Mouse (Mus musculus): ENCODE measurements around the gene 2610528J11Rik.

GRCm38 (mm10) chr4:118526408-118527334, at the start of gene 2610528J11Rik:
- TF ChIP-seq CTCF (IDR thresholded peaks at IDR 0.05; ENCODE audit: control insufficient read depth, insufficient read depth, insufficient read length) (no peak), USF1 (IDR thresholded peaks at IDR 0.05; ENCODE audit: low read depth) (no peak), CEBPB (IDR thresholded peaks at IDR 0.05; ENCODE audit: low read depth) (no peak), MAX (IDR thresholded peaks at IDR 0.05) (no peak), MYOG (IDR thresholded peaks at IDR 0.05; ENCODE audit: control insufficient read depth, extremely low read depth, insufficient read length) (no peak), MYOD1 (IDR thresholded peaks at IDR 0.05; ENCODE audit: control insufficient read depth, insufficient read length, low read depth) (no peak), FOSL1 (IDR thresholded peaks at IDR 0.05; ENCODE audit: insufficient read depth, low read length, poor library complexity, severe bottlenecking) (no peak)
